Mouse (Mus musculus): ENCODE measurements at regions not wholly inside any gene's neighbourhood (a gene's known extent, or its start where the extent isn't known, plus 50 kb on each side); places are given as distances from the start of the nearest gene placed in this dataset.
A peak's percentile ranks its signal among the peaks of the same experiment; 100 is the strongest.

GRCm38 (mm10) chr13:101112176-101112575, 278.9 kb upstream of the Slc30a5 start:
- no peak overlapping the region for H3K4me2 ChIP-seq (ENCODE audit: low read depth, low read length)
- H3K36me3 ChIP-seq (ENCODE audit: control insufficient read depth, insufficient read depth, low read length): no peaks in the 10 kb centered on the region
- ATAC-seq (ENCODE audit: low read depth): no peak
- H3K9me3 ChIP-seq (ENCODE audit: control insufficient read depth, low read length): no peaks in the 10 kb centered on the region
- H3K27me3 ChIP-seq (ENCODE audit: control insufficient read depth, insufficient read depth, low read length): no peaks in the 10 kb centered on the region
- H3K27ac ChIP-seq (ENCODE audit: low read depth, low read length): no peak overlapping the region
- no peaks in the 10 kb centered on the region for H3K4me1 ChIP-seq (ENCODE audit: control insufficient read depth, insufficient read depth, low read length)
- WGBS: 81% methylated on average over 4 of the region's 4 CpGs
- no peak overlapping the region for H3K4me3 ChIP-seq (ENCODE audit: low read depth, low read length)
- H3K9ac ChIP-seq (replicated peaks; ENCODE audit: low read depth, low read length): no peak overlapping the region

DNA sequence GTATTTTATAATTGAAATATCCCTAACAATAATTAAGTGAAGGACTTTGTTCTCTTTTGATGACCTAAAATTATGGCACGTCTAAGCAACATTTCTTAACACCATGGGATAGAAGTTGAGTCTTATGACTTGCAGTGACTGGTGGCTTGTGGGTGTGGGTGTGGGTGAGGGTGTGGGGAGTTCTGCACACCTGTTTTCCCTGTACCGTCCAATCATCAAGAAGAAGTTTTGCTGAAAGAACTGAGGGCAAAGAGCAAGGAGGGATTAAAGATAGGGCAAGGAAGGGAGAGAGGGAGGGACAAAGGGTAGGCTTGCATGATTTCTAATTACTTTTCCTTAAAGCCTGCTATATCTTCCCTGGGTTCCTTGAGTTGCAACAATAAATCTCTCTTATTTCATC, 278.5 kb upstream of the Slc30a5 start:
- no peaks in the 10 kb centered on the region for H3K9me3 ChIP-seq (ENCODE audit: control insufficient read depth, low read length)
- ATAC-seq (ENCODE audit: low read depth): no peak
- 88% methylated on average over 2 of the region's 2 CpGs for WGBS

DNA sequence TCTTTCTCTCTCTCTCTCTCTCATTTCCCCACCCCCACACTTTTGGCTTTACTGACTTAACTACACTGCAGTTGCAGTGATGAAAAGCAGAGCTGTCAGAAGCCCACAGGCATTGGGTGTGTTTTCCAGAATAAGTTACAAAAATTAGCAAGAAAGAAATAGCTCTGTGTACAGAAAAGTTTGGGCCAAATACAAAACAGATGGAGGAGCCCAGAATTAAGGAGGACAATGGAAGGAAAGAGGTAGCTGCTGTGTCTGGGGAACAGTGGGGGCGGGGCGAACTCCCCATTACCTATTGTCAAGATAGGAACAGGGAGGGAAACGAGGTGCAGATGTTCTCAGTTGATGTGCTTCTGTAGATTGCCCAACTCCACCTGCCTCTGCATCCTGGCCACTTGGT, 267.4 kb upstream of the Slc30a5 start:
- no peak overlapping the region for H3K9ac ChIP-seq (replicated peaks; ENCODE audit: low read depth, low read length)
- 57% methylated on average over 3 of the region's 3 CpGs for WGBS
- no peak for ATAC-seq (ENCODE audit: low read depth)
- H3K4me3 ChIP-seq (ENCODE audit: low read depth, low read length): no peak overlapping the region
- H3K27ac ChIP-seq (ENCODE audit: low read depth, low read length): no peak overlapping the region
- no peaks in the 10 kb centered on the region for H3K4me1 ChIP-seq (ENCODE audit: control insufficient read depth, insufficient read depth, low read length)
- H3K27me3 ChIP-seq (ENCODE audit: control insufficient read depth, insufficient read depth, low read length): no peaks in the 10 kb centered on the region
- H3K9me3 ChIP-seq (ENCODE audit: control insufficient read depth, low read length): no peaks in the 10 kb centered on the region
- H3K4me2 ChIP-seq (ENCODE audit: low read depth, low read length): no peak overlapping the region
- no peaks in the 10 kb centered on the region for H3K36me3 ChIP-seq (ENCODE audit: control insufficient read depth, insufficient read depth, low read length)

More for the DNA sequence above, 278.5 kb upstream of the Slc30a5 start:
- Histone ChIP-seq H3K27ac (ENCODE audit: low read depth, low read length) (no peak overlapping the region), H3K36me3 (ENCODE audit: control insufficient read depth, insufficient read depth, low read length) (no peaks in the 10 kb centered on the region), H3K4me2 (ENCODE audit: low read depth, low read length) (no peak overlapping the region), H3K9ac (replicated peaks; ENCODE audit: low read depth, low read length) (no peak overlapping the region), H3K4me1 (ENCODE audit: control insufficient read depth, insufficient read depth, low read length) (no peaks in the 10 kb centered on the region), H3K27me3 (ENCODE audit: control insufficient read depth, insufficient read depth, low read length) (no peaks in the 10 kb centered on the region), H3K4me3 (ENCODE audit: low read depth, low read length) (no peak overlapping the region)

GRCm38 (mm10) chr13:101096856-101097255, 263.6 kb upstream of the Slc30a5 start:
- H3K4me3 ChIP-seq (ENCODE audit: low read depth, low read length): no peak overlapping the region
- no peak overlapping the region for H3K27ac ChIP-seq (ENCODE audit: low read depth, low read length)
- H3K4me1 ChIP-seq (ENCODE audit: control insufficient read depth, insufficient read depth, low read length): no peaks in the 10 kb centered on the region
- 89% methylated on average over 1 of the region's 1 CpGs for WGBS
- no peak overlapping the region for H3K4me2 ChIP-seq (ENCODE audit: low read depth, low read length)
- H3K27me3 ChIP-seq (ENCODE audit: control insufficient read depth, insufficient read depth, low read length): no peaks in the 10 kb centered on the region
- no peak for ATAC-seq (ENCODE audit: low read depth)
- H3K9ac ChIP-seq (replicated peaks; ENCODE audit: low read depth, low read length): no peak overlapping the region
- no peaks in the 10 kb centered on the region for H3K9me3 ChIP-seq (ENCODE audit: control insufficient read depth, low read length)
- H3K36me3 ChIP-seq (ENCODE audit: control insufficient read depth, insufficient read depth, low read length): no peaks in the 10 kb centered on the region

GRCm38 (mm10) chr13:101096221-101096620, 263.0 kb upstream of the Slc30a5 start:
- H3K4me1 ChIP-seq (ENCODE audit: control insufficient read depth, insufficient read depth, low read length): no peaks in the 10 kb centered on the region
- H3K9me3 ChIP-seq (ENCODE audit: control insufficient read depth, low read length): no peaks in the 10 kb centered on the region
- no peak overlapping the region for H3K27ac ChIP-seq (ENCODE audit: low read depth, low read length)
- H3K36me3 ChIP-seq (ENCODE audit: control insufficient read depth, insufficient read depth, low read length): no peaks in the 10 kb centered on the region
- H3K27me3 ChIP-seq (ENCODE audit: control insufficient read depth, insufficient read depth, low read length): no peaks in the 10 kb centered on the region
- 81% methylated on average over 6 of the region's 6 CpGs for WGBS
- H3K4me3 ChIP-seq (ENCODE audit: low read depth, low read length): no peak overlapping the region
- H3K4me2 ChIP-seq (ENCODE audit: low read depth, low read length): no peak overlapping the region
- no peak overlapping the region for H3K9ac ChIP-seq (replicated peaks; ENCODE audit: low read depth, low read length)
- ATAC-seq (ENCODE audit: low read depth): no peak

DNA sequence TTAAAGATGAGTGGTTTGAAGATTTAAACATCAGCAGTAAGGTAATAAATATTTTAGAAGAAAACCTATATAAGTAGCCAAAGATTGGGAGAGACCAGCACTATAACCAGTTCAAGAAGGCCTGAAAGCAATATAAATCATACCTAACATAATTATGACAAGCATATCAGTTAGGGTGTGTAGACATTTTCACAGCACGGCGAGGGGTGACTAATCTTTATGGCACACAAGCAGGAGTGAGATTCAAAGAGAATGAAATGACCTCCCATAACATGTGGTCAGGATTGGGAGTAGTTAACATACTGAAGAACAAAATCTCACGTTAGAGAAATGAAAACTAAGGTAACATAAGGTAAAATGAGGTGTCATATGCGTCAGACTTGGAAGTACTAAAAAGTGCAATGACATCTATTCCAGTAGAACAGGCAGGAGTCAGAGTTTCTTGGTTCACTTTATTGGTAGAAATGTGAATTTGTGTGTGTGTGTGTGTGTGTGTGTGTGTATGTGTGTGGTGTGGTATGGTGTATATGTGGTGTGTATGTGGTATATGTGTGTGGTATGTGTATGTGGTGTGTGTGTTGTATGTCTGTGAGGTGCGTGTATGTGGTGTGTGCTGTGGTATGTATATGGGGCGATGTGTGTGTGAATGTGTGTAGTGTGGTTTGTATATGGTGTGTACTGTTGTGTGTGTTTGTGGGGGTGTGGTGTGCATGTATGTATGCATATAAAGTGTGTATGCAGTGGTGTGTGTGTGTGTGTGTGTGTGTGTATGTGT, 262.0 kb upstream of the Slc30a5 start:
- ATAC-seq (ENCODE audit: low read depth): no peak
- Histone ChIP-seq H3K4me2 (ENCODE audit: low read depth, low read length) (no peak overlapping the region), H3K4me3 (ENCODE audit: low read depth, low read length) (no peak overlapping the region), H3K4me1 (ENCODE audit: control insufficient read depth, insufficient read depth, low read length) (no peaks in the 10 kb centered on the region), H3K27me3 (ENCODE audit: control insufficient read depth, insufficient read depth, low read length) (no peaks in the 10 kb centered on the region), H3K9ac (replicated peaks; ENCODE audit: low read depth, low read length) (no peak overlapping the region), H3K27ac (ENCODE audit: low read depth, low read length) (no peak overlapping the region), H3K9me3 (ENCODE audit: control insufficient read depth, low read length) (no peaks in the 10 kb centered on the region), H3K36me3 (ENCODE audit: control insufficient read depth, insufficient read depth, low read length) (no peaks in the 10 kb centered on the region)
- 85% methylated on average over 6 of the region's 6 CpGs for WGBS

- Histone ChIP-seq H3K27me3 (ENCODE audit: control insufficient read depth, insufficient read depth, low read length) (no peaks in the 10 kb centered on the region), H3K9me3 (ENCODE audit: control insufficient read depth, low read length) (no peaks in the 10 kb centered on the region), H3K4me2 (ENCODE audit: low read depth, low read length) (no peak overlapping the region), H3K4me3 (ENCODE audit: low read depth, low read length) (no peak overlapping the region), H3K9ac (replicated peaks; ENCODE audit: low read depth, low read length) (no peak overlapping the region), H3K4me1 (ENCODE audit: control insufficient read depth, insufficient read depth, low read length) (no peaks in the 10 kb centered on the region), H3K36me3 (ENCODE audit: control insufficient read depth, insufficient read depth, low read length) (no peaks in the 10 kb centered on the region), H3K27ac (ENCODE audit: low read depth, low read length) (no peak overlapping the region)
- WGBS: 71% methylated on average over 10 of the region's 10 CpGs
- no peak for ATAC-seq (ENCODE audit: low read depth)
Observed at GRCm38 (mm10) chr13:101092743-101093131, 259.5 kb upstream of the Slc30a5 start.

DNA sequence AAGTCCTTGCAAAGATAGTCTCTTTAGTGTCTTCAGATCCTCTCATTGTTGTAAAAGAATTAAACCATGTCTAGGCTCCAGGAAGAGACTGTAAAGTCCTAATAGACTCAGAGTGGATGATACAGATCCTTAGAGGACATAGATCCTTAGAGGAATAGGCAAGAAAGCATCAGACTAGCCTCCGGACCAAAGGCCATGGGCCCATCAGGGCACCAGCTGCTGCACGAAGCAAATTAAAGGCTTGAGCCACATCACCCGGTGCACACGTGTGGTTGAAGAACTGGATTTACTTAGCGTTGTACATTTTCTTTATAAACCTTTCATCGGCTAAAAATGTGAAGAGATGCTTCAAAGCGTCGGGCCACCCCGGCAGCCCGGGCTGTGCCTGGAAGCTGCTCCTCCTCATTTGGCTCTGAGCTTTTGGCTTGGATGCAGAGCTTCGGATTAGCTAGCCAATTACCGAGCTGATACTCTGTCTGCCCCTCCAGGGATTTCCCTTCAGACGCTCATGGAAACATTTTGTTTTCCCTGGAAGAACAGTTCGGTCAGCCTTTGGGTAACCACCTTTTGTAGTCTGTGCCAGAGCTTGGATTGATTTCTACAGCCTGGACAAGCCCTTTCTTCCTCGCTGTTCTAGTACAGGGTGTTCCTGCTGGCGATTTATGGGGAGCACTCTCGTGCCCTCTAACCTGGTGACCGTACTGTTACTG, 259.0 kb upstream of the Slc30a5 start:
- Histone ChIP-seq H3K27ac (ENCODE audit: low read depth, low read length) (no peak overlapping the region), H3K9me3 (ENCODE audit: control insufficient read depth, low read length) (no peaks in the 10 kb centered on the region), H3K9ac (replicated peaks; ENCODE audit: low read depth, low read length) (no peak overlapping the region), H3K4me1 (ENCODE audit: control insufficient read depth, insufficient read depth, low read length) (no peaks in the 10 kb centered on the region), H3K27me3 (ENCODE audit: control insufficient read depth, insufficient read depth, low read length) (no peaks in the 10 kb centered on the region), H3K36me3 (ENCODE audit: control insufficient read depth, insufficient read depth, low read length) (no peaks in the 10 kb centered on the region), H3K4me3 (ENCODE audit: low read depth, low read length) (no peak overlapping the region), H3K4me2 (ENCODE audit: low read depth, low read length) (no peak overlapping the region)
- ATAC-seq (ENCODE audit: low read depth): peak; percentile 51; the same call in 1 of the 2 replicates
- 72% methylated on average over 18 of the region's 18 CpGs for WGBS

DNA sequence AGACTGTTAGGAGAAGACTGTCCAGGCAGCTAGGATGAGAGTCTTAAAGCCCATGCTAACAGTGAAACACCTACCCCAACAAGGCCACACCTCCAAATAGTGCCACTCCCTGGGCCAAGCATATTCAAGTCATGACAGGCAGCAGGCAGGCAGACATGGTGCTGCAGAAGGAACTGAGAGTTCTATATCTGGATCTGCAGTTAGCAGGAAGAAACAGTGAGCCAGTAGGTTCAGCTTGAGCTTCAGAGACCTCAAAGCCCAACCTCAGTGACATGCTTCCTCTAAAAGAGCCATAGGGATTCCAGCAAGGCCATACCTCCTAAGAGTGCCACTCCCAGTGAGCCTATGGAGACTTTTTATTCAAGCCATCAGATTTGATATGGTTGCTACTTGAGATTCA, 252.0 kb upstream of the Slc30a5 start:
- no peak overlapping the region for H3K27ac ChIP-seq (ENCODE audit: low read depth, low read length)
- no peak overlapping the region for H3K9ac ChIP-seq (replicated peaks; ENCODE audit: low read depth, low read length)
- no peak overlapping the region for H3K4me3 ChIP-seq (ENCODE audit: low read depth, low read length)
- no peaks in the 10 kb centered on the region for H3K9me3 ChIP-seq (ENCODE audit: control insufficient read depth, low read length)
- no peaks in the 10 kb centered on the region for H3K27me3 ChIP-seq (ENCODE audit: control insufficient read depth, insufficient read depth, low read length)
- no peaks in the 10 kb centered on the region for H3K4me1 ChIP-seq (ENCODE audit: control insufficient read depth, insufficient read depth, low read length)
- no peak overlapping the region for H3K4me2 ChIP-seq (ENCODE audit: low read depth, low read length)
- no peak for ATAC-seq (ENCODE audit: low read depth)
- H3K36me3 ChIP-seq (ENCODE audit: control insufficient read depth, insufficient read depth, low read length): no peaks in the 10 kb centered on the region
